Mouse (Mus musculus) heart, embryonic 11.5 days (tissue): ENCODE results near the gene Prkacb. TPM values are rescaled to one million over a fixed set of nuclear protein-coding genes. Genes with fewer than 3 reads are reported as not detected.

ENCODE experiments used
- ATAC-seq: fragments of 200-750 bp; cut with Nextera tagmentation; replicated peaks from 2 replicates; pipeline ENCODE4 v1.8.0; 2017; ENCODE audit warnings: moderate library complexity; ENCODE audit not compliant: insufficient number of reproducible peaks, low FRiP score, low TSS enrichment
- H3K27ac ChIP-seq: fragments of 300-500 bp; sonication (generic); 2 replicates; pipeline ENCODE4 v1.5.1; 2014; ENCODE audit warnings: mild to moderate bottlenecking, low read depth, low read length
- H3K27me3 ChIP-seq: fragments of 300-500 bp; sonication (generic); 2 replicates; pipeline ENCODE4 v1.6.1; 2014; ENCODE audit warnings: mild to moderate bottlenecking, low read length, mixed read lengths; ENCODE audit not compliant: control insufficient read depth, insufficient read depth
- H3K36me3 ChIP-seq: fragments of 300-500 bp; sonication (generic); 2 replicates; pipeline ENCODE4 v1.6.1; 2014; ENCODE audit warnings: mild to moderate bottlenecking, low read length, moderate library complexity, mixed read lengths; ENCODE audit not compliant: control insufficient read depth, insufficient read depth
- H3K4me1 ChIP-seq: fragments of 300-500 bp; sonication (generic); 2 replicates; pipeline ENCODE4 v1.6.1; 2014; ENCODE audit warnings: low read length; ENCODE audit not compliant: control insufficient read depth, insufficient read depth
- H3K4me2 ChIP-seq: fragments of 300-500 bp; sonication (generic); 2 replicates; pipeline ENCODE4 v1.6.1; 2014; ENCODE audit warnings: mild to moderate bottlenecking, moderate library complexity
- H3K4me3 ChIP-seq: fragments of 300-500 bp; sonication (generic); 2 replicates; pipeline ENCODE4 v1.5.1; 2014; ENCODE audit warnings: low read depth, low read length
- H3K9ac ChIP-seq: fragments of 300-500 bp; sonication (generic); 2 replicates; pipeline ENCODE4 v1.6.1; 2014; ENCODE audit warnings: mild to moderate bottlenecking, low read depth, low read length, moderate library complexity
- H3K9me3 ChIP-seq: fragments of 300-500 bp; sonication (generic); replicated peaks from 2 replicates; pipeline ENCODE4 v1.6.1; 2016; ENCODE audit warnings: low read length; ENCODE audit not compliant: control insufficient read depth
- WGBS: fragments of 180-500 bp; shearing (Covaris S2); extraction: QIAGEN DNeasy Blood & Tissue Kit; methylation state at CpG from one replicate; pipeline ENCODE4 v1.1.7; 2014; ENCODE audit not compliant: insufficient replicate concordance; 5-methylcytosine and 5-hydroxymethylcytosine counted together
- polyA plus RNA-seq: library from polyadenylated mRNA; unstranded; fragments of >200 nt; fragmentation: Nextera tagmentation; extraction: Ambion mirVana; gene quantifications from 2 replicates; pipeline ENCODE4 v1.2.1, GENCODE M21; 2014

Prkacb gene
- polyA plus RNA-seq, 1 experiment from 2014 or later, result 46.3 TPM

- no peak for ATAC-seq
- H3K4me1 ChIP-seq, result no peaks in the 10 kb centered on the region
- no peak overlapping the region for H3K27ac ChIP-seq
- no peak overlapping the region for H3K4me2 ChIP-seq
- H3K27me3 ChIP-seq, result no peaks in the 10 kb centered on the region
- H3K36me3 ChIP-seq, result no peaks in the 10 kb centered on the region
- no peak overlapping the region for H3K9ac ChIP-seq
- WGBS, result 75% methylated on average over 6 of the region's 6 CpGs
- no peak overlapping the region for H3K4me3 ChIP-seq
- H3K9me3 ChIP-seq, result no peaks in the 10 kb centered on the region
Observed at GRCm38 (mm10) chr3:146843470-146843869, 30.7 kb upstream of the Prkacb start.

- no peak overlapping the region for H3K9ac ChIP-seq
- H3K4me1 ChIP-seq, result no peaks in the 10 kb centered on the region
- ATAC-seq, result no peak
- 65% methylated on average over 3 of the region's 3 CpGs for WGBS
- H3K36me3 ChIP-seq, result no peaks in the 10 kb centered on the region
- H3K4me2 ChIP-seq, result no peak overlapping the region
- no peak overlapping the region for H3K4me3 ChIP-seq
- H3K27me3 ChIP-seq, result no peaks in the 10 kb centered on the region
- no peak overlapping the region for H3K27ac ChIP-seq
- H3K9me3 ChIP-seq, result no peaks in the 10 kb centered on the region
Observed at GRCm38 (mm10) chr3:146842766-146843165, 30.0 kb upstream of the Prkacb start.

- no peak overlapping the region for H3K4me2 ChIP-seq
- no peak for ATAC-seq
- no peaks in the 10 kb centered on the region for H3K27me3 ChIP-seq
- H3K9me3 ChIP-seq, result no peaks in the 10 kb centered on the region
- WGBS, result 86% methylated on average over 4 of the region's 4 CpGs
- H3K27ac ChIP-seq, result no peak overlapping the region
- no peak overlapping the region for H3K4me3 ChIP-seq
- H3K4me1 ChIP-seq, result no peaks in the 10 kb centered on the region
- H3K36me3 ChIP-seq, result no peaks in the 10 kb centered on the region
- H3K9ac ChIP-seq, result no peak overlapping the region
Observed at GRCm38 (mm10) chr3:146820718-146821117, 7.9 kb upstream of the Prkacb start.

GRCm38 (mm10) chr3:146813624-146814023 lies 834 bp upstream of the Prkacb start:
- ATAC-seq, result no peak
- Histone ChIP-seq H3K4me1 (peaks cover 6% of the 10 kb centered on the region; the same call in 1 of the 2 replicates), H3K27ac (peak overlapping the region; percentile 90), H3K27me3 (no peaks in the 10 kb centered on the region), H3K9ac (peak overlapping the region; percentile 87), H3K4me3 (peak overlapping the region; percentile 71), H3K36me3 (no peaks in the 10 kb centered on the region), H3K4me2 (peak overlapping the region; percentile 86), H3K9me3 (no peaks in the 10 kb centered on the region)
- WGBS, result 53% methylated on average over 7 of the region's 7 CpGs

- no peaks in the 10 kb centered on the region for H3K9me3 ChIP-seq
- H3K9ac ChIP-seq, result peak overlapping the region; percentile 87
- H3K36me3 ChIP-seq, result no peaks in the 10 kb centered on the region
- no peaks in the 10 kb centered on the region for H3K27me3 ChIP-seq
- ATAC-seq, result peak; percentile 78
- peak overlapping the region; percentile 86 for H3K4me2 ChIP-seq
- peak overlapping the region; percentile 90 for H3K27ac ChIP-seq
- peaks cover 6% of the 10 kb centered on the region; the same call in 1 of the 2 replicates for H3K4me1 ChIP-seq
- WGBS, result under 1% methylated on average over 44 of the region's 60 CpGs
- H3K4me3 ChIP-seq, result peak overlapping the region; percentile 71
Observed at GRCm38 (mm10) chr3:146812041-146812878, 530 bp downstream of the Prkacb start.

- Histone ChIP-seq H3K9me3 (no peaks in the 10 kb centered on the region), H3K4me2 (no peak overlapping the region), H3K4me3 (no peak overlapping the region), H3K27ac (no peak overlapping the region), H3K4me1 (peaks cover 3% of the 10 kb centered on the region; the same call in 1 of the 2 replicates), H3K36me3 (no peaks in the 10 kb centered on the region), H3K27me3 (no peaks in the 10 kb centered on the region), H3K9ac (no peak overlapping the region)
- no peak for ATAC-seq
- 61% methylated on average over 12 of the region's 12 CpGs for WGBS
Observed at GRCm38 (mm10) chr3:146793554-146794257, 19.1 kb downstream of the Prkacb start.

GRCm38 (mm10) chr3:146792144-146792748 lies 20.5 kb downstream of the Prkacb start:
- Histone ChIP-seq H3K9ac (no peak overlapping the region), H3K4me3 (no peak overlapping the region), H3K27me3 (no peaks in the 10 kb centered on the region), H3K4me1 (peaks cover 3% of the 10 kb centered on the region; the same call in 1 of the 2 replicates), H3K27ac (no peak overlapping the region), H3K9me3 (no peaks in the 10 kb centered on the region), H3K4me2 (no peak overlapping the region), H3K36me3 (no peaks in the 10 kb centered on the region)
- WGBS, result 83% methylated on average over 3 of the region's 3 CpGs
- ATAC-seq, result no peak

GRCm38 (mm10) chr3:146784233-146784632 lies 28.6 kb downstream of the Prkacb start:
- no peaks in the 10 kb centered on the region for H3K9me3 ChIP-seq
- H3K4me1 ChIP-seq, result peaks cover 12% of the 10 kb centered on the region
- WGBS, result 74% methylated on average over 3 of the region's 3 CpGs
- no peaks in the 10 kb centered on the region for H3K36me3 ChIP-seq
- H3K9ac ChIP-seq, result no peak overlapping the region
- H3K4me2 ChIP-seq, result no peak overlapping the region
- no peak overlapping the region for H3K4me3 ChIP-seq
- no peak overlapping the region for H3K27ac ChIP-seq
- ATAC-seq, result no peak
- no peaks in the 10 kb centered on the region for H3K27me3 ChIP-seq
